Mouse (Mus musculus): Measurements from ENCODE around the gene Neu3.
"Not testable (repeated sequence)": the region's sequence is repeated elsewhere in the genome, so short reads cannot be mapped to it uniquely, and the experiment has no call there.

Neu3 gene

DNA sequence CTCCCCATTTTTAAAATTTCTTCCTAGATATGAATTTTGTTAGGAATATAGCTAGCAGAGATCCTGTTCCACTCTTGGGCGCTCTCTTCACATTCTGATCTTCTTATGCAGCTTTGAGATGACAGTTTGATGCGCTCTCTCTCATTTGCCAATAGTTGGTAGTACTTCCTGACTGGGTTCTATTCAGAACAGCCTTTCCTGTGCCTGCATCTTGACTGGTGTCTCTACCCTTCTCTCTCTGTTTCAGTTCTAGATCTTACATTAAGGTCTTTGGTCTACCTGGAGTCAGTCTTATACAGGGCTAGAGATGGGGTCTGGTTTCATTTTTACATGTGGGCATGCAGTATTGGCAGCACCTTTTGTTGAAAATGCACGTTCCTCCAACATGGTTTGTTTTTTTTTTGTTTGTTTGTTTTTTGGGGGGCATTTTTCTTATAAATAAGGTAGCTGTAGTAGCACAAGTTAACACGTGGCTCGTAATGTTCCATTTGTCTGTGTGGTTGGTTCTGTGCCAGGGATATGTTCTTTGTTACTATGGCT, 6.2 kb upstream of the Neu3 start:
- DNase-seq (ENCODE audit: extremely low read depth, low read depth, low spot score) = no peak

DNA sequence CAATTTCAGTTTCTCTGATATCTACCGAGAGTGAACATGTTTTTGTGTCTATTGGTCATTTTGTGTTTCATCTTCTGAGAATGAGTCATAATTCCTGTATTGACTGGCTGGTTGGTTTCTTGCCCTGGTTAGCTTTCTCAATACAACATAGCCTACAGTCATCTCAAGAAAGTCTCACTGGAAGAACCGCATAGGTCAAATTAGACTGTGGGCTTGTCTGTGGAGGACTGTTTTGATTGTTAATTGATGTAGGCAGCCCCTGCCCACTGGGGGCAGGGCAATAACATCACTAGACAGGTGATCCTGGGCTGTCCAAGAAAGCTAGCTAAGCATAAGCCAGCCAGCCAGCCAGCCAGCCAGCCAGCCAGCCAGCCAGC, 5.6 kb upstream of the Neu3 start:
- DNase-seq (ENCODE audit: extremely low read depth, low read depth, low spot score) = no peak

DNA sequence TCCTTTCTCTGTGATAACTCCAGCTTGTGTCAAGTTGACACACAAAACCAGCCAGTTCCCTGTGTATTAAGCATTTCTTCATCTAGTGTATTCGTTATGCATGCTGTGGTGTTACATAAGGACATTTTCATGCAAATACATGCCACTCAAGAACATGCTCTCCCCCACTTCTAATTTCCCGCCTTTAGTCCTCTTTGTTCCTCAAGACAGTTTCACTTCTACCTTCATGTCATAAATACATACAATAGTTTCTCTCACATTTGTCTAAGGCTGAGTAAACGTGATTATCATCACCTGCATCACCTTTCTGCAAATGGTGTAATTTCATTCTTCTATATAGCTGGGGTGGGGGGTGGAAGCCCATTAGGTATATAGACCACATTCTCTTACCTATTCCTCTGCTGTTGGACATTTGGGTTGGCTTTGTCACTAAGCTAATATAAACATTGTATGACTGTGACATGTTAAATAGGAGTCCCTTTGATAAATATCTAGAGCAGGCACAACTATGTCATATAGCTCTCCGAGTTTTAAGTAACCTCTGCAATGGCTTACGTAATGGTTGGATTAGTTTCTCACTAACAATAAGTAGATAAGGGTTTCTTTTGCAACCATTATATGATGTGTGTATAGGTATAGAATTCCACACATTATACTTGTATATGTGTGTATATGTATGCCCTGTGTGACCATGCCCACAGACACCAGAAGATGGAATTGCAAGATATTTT, 5.1 kb upstream of the Neu3 start:
- no peak for DNase-seq (ENCODE audit: extremely low read depth, low read depth, low spot score)

DNA sequence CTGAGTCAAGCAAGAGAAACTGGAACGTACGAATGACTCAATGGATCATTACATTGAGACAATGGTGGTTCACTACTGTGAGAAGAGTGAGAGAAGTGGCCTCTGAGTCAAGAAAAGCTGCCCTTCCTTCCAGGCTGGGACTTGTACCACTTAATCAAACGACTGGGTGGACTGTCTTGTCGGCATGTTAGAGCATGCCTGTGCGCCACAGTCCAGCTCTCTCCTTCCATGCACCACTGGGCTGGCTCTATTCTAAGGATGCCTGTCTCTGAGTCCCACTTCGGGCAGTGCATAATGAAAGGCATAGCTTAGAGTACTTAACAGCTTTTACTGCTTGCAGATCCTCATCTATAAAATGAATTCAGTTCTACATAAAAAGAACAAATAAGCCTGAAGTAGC, 2.1 kb downstream of the Neu3 start:
- DNase-seq (ENCODE audit: extremely low read depth, low read depth, low spot score) = no peak

DNA sequence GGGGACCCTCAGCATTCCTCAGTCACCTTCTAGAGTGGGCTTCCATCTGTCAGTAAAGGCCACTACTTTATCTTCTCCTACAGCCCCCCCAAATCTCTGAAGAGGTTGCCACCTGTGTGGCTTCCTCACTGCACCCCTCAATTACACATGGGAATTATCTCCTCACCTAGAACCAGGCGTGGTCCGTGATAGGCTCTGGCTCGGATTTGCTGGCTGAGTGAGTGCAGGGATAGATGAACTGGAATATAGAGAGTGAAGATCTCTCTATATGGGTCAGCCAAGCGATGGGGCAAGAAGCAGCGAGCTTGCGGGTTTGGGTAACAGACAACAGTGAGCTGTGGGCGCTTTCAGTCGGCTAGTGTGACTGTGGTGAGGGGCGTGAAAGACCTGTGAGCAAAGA, 2.7 kb downstream of the Neu3 start:
- DNase-seq (ENCODE audit: extremely low read depth, low read depth, low spot score) = no peak

DNA sequence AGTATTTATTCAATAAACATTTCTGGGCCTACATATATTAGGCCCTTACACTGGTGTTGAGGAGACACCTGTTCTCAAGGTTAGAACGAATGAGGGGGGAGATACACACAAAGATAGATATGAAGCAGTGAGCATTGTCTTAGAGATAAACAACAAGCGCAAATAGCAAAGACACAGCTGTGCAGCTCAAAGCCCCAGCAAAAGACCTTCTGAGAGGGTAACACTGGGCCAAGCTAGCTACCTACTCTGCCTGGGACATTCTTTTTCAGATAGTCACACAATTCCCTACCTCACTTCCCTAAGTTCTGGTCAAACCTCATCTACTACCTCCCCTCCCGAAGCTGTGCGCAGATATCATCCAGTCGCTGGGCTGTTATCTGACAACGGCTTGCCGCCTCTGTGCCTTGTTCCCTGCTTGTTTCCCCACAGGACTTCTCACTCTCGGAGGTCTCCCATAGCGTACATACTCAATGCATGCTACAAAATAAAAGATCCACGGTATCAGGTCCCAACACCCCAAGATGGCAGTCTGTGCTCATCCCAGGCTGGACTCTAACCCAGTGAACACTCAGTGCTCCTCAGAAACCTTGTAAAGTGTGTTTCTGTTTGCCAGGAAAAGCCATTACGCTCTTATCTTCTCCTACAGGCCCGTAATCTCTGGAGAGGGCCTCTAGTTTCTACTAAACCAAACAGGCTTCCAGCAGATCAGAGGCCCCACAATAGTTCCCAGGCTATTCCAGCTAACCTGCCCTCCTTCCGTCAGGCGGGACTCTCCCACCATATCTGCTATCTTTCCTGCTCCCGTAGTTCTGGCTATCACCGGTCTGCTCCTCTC, 3.4 kb downstream of the Neu3 start:
- DNase-seq (ENCODE audit: extremely low read depth, low read depth, low spot score) = no peak

DNA sequence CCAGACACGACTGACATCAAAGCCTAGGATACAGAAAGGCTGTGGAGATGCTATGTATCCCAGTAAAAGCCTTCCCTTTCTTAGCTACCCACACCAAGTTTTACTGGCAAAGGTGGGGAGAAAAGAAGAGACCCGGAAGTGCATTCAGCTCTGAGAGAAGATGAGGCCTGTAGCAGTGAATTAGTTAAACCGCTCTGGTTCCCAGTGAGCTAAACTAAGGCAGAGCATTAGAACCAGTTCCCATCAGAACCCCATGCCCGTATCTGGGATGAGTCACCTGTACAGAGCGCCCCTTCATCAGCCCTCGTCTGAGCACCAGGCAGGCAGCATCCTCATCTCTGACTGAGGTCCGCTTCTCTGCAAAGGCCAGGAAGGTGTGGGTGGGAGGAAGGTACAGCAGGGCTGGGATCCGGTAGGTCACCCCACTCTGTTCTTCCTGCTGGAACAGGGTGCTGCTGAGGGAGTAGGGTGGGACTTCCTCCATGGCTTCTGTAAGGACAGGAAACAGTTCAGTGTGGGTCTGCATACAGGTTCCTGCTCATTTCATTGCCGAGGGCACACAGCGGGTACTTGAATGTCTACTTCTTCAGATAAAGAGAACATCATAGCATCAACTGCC, 5.1 kb downstream of the Neu3 start:
- DNase-seq (ENCODE audit: extremely low read depth, low read depth, low spot score) = no peak

DNA sequence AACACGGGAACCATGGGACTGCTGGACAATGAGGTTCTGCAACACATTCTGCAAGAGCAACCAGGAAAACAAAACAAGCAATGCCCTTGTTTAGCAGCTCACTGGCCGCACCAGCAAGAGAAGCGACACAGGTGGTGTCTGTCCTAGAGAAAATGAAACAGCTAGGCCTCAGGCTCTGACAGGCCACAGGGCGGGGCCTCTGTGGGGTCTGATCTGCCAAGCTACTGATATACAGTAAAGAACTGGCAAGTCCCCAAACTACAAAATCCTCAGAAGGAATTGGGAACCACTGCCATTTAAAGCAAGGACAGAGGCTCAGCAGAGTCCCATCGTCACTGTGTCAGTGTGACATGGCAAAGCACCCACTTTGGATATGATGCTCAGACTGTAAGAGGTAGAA, 5.8 kb downstream of the Neu3 start:
- no peak for DNase-seq (ENCODE audit: extremely low read depth, low read depth, low spot score)

DNA sequence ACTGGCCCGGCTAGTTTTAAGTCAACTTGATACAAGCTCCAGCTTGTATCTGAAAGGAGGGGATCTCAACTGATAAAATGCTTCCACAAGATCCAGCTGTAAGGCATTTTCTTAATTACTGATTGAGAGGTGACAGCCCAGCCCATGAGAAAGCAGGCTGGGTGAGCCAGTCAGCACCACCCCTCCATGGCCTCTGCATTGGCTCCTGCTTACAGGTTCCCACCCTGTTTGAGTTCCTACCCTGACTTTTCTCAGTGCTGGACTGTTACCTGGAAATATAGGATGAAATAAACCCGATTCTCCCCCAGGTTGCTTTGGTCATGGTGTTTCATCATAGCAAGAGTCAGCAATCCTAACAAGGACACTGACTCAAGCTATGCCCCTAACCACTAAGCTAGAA, 6.3 kb downstream of the Neu3 start:
- no peak for DNase-seq (ENCODE audit: extremely low read depth, low read depth, low spot score)

DNA sequence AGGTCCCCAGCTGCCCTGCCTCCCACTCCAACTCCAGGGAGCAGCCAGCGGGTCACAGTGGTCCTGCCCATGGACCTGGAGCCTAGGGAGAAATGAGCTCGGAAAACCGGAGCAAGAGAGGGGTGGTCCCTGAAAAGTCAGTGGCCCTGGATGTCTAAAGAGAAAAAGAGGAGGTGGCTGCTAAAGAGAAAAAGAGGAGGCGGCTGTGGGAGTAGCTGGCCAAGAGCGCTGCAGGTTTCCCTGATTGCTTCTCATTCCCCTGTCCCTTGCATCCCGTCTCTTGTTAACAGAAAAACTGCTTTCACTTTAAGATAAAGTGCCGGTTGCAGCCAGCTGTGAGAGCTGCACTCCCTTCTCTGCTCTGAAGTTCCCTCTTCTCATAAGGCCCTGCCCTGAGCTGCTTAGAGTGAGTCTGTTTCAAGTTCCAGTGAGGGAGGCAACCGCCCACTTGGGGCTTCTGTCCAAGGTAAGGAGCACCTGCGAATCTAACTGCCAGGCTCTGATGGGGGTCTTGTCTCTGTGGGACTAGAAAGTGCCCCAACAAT, 10.0 kb downstream of the Neu3 start:
- DNase-seq (ENCODE audit: extremely low read depth, low read depth, low spot score) = not testable (repeated sequence)

DNA sequence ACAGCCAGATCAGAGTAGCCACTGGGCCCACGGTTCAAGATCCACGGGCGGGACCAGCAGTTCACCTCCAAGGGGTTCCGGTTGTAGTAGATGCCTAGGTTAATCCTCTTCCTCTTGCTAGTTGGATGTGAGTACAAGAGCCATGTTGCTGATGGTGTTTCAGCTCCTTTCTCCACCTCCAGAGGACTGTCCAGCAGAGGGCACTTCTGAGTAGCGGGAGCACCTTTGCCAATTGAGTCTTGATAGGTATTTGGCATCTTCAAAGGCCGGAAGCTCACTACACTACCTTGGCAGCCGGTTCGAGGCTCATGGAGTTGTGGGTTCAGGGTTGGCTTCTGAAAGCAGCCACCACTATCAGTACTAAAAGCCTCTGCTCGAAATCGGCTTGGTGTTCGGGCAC, 14.8 kb downstream of the Neu3 start:
- DNase-seq (ENCODE audit: extremely low read depth, low read depth, low spot score) = no peak

DNA sequence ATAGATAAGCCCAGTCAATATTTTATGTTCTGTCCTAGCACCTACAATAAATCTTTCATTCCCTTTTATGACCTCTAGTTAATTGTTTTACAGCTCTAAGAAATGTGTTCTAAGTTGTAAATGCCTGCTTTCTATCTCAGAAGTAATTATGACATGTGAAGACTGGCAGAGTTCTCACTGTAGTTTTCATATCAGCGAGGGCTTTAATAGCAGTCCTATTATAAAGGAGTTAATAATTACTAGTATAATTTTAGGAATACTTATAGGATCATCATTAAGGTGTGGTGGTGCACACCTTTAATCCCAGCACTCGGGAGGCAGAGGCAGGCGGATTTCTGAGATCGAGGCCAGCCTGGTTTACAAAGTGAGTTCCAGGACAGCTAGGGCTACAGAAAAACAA, 16.6 kb downstream of the Neu3 start:
- no peak for DNase-seq (ENCODE audit: extremely low read depth, low read depth, low spot score)

DNA sequence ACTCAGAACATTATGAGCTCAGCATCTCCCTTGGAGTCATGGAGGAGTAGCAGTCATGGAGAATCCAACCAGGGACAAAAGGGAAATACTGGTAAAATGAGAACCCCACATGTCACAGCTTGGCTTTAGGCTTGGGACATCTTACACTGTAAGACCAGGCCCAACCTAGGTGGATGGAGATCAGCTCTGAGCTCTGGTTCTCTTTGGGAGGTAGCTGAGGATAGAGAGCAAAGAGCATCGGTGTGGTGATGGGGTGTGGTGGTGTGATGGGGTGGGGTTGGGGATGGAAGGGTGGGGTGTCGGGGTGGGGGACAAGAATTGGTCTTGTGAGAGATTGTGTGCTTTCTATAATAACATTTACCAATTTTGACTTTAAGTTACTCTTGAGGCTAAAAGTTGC, 17.4 kb downstream of the Neu3 start:
- no peak for DNase-seq (ENCODE audit: extremely low read depth, low read depth, low spot score)

DNA sequence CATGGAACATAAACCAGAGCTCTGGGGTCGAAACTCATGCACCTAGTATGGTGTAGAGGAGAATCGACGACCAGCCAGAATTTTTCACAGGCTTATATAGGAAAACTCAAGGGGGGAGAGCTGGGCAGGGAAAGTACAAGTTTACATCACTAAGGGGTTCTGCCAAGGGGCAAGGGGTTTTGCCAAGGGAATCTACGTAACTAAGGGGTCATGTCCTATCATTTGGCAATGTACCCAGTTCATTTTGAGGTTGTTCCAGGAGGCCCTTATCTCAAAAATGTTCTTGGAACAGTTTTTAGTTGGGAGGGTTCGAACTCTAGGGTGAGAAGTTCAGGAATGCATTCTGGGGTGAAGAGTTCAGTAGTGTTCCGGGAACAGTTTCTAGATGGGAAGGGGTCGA, 21.2 kb downstream of the Neu3 start:
- DNase-seq (ENCODE audit: extremely low read depth, low read depth, low spot score) = not testable (repeated sequence)

DNA sequence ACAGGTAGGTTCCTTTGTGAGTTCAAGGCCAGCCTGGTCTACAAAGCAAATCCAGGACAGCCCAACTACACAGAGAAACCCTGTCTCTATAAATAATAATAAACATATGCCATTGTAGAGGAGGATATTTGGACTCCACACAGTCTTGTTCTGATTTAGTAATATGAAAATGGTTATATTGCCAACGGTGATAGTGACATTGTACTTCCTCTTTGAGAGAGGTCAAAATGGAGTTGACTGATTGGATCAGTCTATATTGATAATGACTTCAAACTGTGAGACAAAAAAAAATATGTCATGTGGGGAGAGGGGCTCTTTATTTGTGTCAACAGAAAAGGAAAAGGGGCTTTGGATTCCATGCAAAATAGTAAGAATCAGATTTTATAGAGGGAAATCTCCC, 22.9 kb downstream of the Neu3 start:
- DNase-seq (ENCODE audit: extremely low read depth, low read depth, low spot score) = no peak

DNA sequence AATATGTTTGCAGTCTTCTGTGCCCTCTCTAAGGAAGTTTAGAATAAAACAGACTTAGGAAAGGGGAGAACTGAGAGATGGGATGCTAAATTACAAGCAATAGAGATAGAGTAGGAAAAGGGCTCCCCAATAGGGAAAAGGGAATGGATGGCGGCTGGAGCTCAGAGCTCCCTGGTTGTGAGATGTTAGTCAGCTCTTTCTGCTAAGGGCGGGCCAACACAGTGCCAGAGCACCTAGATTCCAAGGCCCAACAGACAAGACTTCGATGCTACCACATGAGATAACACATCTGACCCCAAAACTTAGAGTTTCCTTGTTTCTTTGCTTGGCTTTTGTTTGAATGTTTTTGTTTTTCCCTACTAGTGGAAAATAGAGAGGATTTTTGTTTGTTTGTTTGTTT, 24.2 kb downstream of the Neu3 start:
- DNase-seq (ENCODE audit: extremely low read depth, low read depth, low spot score) = not testable (repeated sequence)

DNA sequence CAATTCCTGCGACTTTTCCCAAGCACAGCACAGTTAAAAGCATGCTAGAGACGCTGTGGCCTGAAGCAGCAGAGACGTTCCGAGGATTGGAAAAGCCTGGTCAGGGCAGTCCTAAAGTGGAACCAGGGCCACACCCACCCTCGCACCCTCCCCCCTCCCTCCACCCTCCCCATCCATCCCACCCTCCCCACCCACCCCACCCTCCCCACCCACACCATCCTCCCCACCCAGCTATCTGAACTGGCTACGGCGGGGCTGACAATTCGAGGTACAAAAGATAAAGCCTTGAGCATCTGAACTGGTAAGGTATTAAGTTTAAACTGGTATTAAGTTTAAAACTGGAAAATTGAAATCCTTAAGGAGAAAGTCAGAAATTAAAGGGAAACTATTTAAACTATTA, 24.7 kb downstream of the Neu3 start:
- no peak for DNase-seq (ENCODE audit: extremely low read depth, low read depth, low spot score)

DNA sequence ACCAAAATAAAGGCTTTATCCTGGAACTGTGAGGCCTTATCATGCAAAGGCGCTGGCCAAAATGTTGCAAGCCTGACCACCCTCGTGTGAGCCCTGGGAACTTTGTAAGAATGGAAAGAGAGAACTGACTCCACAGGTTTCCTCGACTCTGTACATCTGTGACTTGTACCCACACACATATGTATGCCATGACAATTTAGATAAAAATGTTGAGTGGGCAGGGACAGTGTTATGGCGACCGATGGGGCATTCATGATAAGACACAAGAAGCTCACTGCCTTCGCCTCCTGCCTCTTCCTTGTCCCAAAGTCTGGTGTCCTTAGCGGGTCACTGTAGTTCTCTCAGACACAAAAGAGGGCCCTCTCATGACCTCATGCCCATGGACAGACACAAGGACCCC, 29.1 kb downstream of the Neu3 start:
- DNase-seq (ENCODE audit: extremely low read depth, low read depth, low spot score) = no peak

DNA sequence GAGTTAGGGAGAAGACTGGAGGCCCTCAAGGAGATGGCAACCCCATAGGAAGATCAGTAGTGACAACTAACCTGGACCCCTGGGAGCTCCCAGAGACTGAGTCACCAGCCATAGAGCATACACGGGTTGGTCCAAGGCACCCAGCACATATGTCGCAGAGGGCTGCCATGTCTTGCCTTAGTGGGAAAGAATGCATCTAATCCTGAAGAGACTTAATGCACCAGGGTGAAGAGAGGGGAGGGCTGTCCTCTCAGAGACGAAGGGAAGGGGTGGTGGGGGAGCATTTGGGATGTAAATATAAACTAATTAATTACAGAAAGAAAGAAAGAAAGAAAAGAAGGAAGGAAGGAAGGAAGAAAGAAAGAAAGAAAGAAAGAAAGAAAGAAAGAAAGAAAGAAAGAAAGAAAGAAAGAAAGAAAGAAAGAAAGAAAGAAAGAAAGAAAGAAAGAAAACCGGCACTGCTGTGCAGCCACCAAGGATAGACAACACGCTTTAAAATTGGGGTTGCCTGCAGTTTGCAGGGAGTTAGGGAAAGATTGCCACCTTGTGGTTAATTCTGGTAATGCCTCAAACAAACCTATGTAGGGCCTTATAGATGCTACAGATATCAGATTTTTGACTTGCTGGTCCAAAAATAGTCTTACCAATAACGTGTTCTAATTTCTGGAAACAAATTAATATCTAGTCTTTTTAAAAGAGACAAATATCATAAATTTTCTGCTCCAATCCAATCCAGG, 30.1 kb downstream of the Neu3 start:
- DNase-seq (ENCODE audit: extremely low read depth, low read depth, low spot score) = no peak

DNA sequence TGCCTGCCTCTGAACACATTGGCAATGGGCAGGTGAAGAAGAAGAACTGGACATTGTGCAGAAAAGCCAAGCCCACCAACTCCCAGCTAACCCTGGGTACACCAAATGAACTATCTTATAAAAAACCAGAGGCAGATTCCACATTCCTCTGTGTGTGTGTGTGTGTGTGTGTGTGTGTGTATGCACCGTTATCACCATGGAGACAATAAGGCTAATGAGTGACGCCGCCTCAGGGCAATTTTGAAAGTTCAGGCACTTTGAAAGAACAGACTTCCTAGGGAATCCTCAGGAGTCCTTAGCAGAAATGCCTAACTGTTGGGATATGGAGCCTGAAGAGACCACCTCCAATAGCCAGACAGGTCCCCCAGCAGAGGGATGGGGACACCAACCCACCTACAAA, 31.0 kb downstream of the Neu3 start:
- no peak for DNase-seq (ENCODE audit: extremely low read depth, low read depth, low spot score)

DNA sequence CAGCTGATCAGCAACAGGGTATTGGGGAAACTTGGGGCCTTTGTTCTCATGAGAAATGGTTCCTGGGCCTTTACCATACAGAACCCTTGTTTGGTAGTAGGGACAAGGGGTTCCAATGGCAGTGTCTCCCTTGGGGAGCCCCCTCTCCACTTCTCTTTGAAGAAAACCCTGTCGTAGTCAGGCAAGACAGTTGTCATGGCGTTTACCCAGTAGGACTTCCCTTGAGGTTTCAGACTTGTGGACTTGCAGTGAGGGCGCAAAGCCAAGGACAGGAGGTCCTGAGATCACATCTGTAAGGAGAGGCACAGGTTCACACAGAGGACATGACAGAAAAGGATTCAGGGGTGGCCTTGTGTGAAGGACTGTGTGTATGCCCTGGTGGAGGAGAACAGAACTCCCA, 31.7 kb downstream of the Neu3 start:
- DNase-seq (ENCODE audit: extremely low read depth, low read depth, low spot score) = no peak

All from fat pad, adult 2 months (tissue).